Mouse (Mus musculus) stomach, postnatal 0 days (tissue): ENCODE data around the gene Kalrn. TPM values are rescaled to one million over a fixed set of nuclear protein-coding genes. Genes with fewer than 3 reads are reported as not detected.

Experiments
- ATAC-seq: fragments of 200-750 bp; cut with Nextera tagmentation; 2 replicates; pipeline ENCODE4 v1.8.0; 2017; ENCODE audit not compliant: low FRiP score, low TSS enrichment
- DNase-seq: peaks from one replicate; pipeline ENCODE4 v3.0.0-alpha.2; 2016; ENCODE audit warnings: low spot score
- H3K27ac ChIP-seq: fragments of 300-500 bp; sonication (generic); replicated peaks from 2 replicates; pipeline ENCODE4 v1.5.1; 2014; ENCODE audit warnings: mild to moderate bottlenecking, control low read depth
- H3K27me3 ChIP-seq: fragments of 300-500 bp; sonication (generic); 2 replicates; pipeline ENCODE4 v1.6.1; 2014; ENCODE audit warnings: low read length; ENCODE audit not compliant: control insufficient read depth, insufficient read depth
- H3K36me3 ChIP-seq: fragments of 300-500 bp; sonication (generic); 2 replicates; pipeline ENCODE4 v1.6.1; 2014; ENCODE audit warnings: low read length, mixed read lengths; ENCODE audit not compliant: control insufficient read depth, insufficient read depth
- H3K4me1 ChIP-seq: fragments of 300-500 bp; sonication (generic); replicated peaks from 2 replicates; pipeline ENCODE4 v1.6.1; 2014; ENCODE audit warnings: antibody characterized with exemption; ENCODE audit not compliant: control insufficient read depth, insufficient read depth
- H3K4me2 ChIP-seq: fragments of 300-500 bp; sonication (generic); replicated peaks from 2 replicates; pipeline ENCODE4 v1.6.1; 2014; ENCODE audit warnings: low read depth, mild to moderate bottlenecking, control low read depth, moderate library complexity
- H3K4me3 ChIP-seq: fragments of 300-500 bp; sonication (generic); 2 replicates; pipeline ENCODE4 v1.5.1; 2014; ENCODE audit warnings: low read depth, low read length, control low read depth
- H3K9ac ChIP-seq: fragments of 300-500 bp; sonication (generic); 2 replicates; pipeline ENCODE4 v1.6.1; 2014; ENCODE audit warnings: mild to moderate bottlenecking, low read length, control low read depth, mixed read lengths
- H3K9me3 ChIP-seq: fragments of 300-500 bp; sonication (generic); 2 replicates; pipeline ENCODE4 v1.6.1; 2016; ENCODE audit warnings: low read length; ENCODE audit not compliant: control insufficient read depth
- CTCF ChIP-seq: IDR thresholded peaks from 2 replicates; pipeline ENCODE4 v1.5.1; 2016; ENCODE audit warnings: antibody characterized with exemption, low read depth, mild to moderate bottlenecking, moderate library complexity
- EP300 ChIP-seq: optimal IDR thresholded peaks from 2 replicates; pipeline ENCODE3; 2016; ENCODE audit warnings: antibody characterized with exemption
- WGBS: fragments of 180-500 bp; shearing (Covaris S2); extraction: QIAGEN DNeasy Blood & Tissue Kit; methylation state at CpG from one replicate; pipeline ENCODE4 v1.1.7; 2014; 5-methylcytosine and 5-hydroxymethylcytosine counted together
- polyA plus RNA-seq: library from polyadenylated mRNA; unstranded; fragments of >200 nt; fragmentation: Nextera tagmentation; extraction: Ambion mirVana; gene quantifications from 2 replicates; pipeline ENCODE4 v1.2.1, GENCODE M21; 2015

The Kalrn gene
- polyA plus RNA-seq, 1 experiment from 2014 or later: 14.4 TPM

- WGBS: 67% methylated on average over 7 of the region's 7 CpGs
- Histone ChIP-seq H3K4me3 (no peak overlapping the region), H3K27me3 (no peaks in the 10 kb centered on the region), H3K36me3 (no peaks in the 10 kb centered on the region), H3K9me3 (no peaks in the 10 kb centered on the region), H3K27ac (no peak overlapping the region), H3K4me1 (peaks cover 7% of the 10 kb centered on the region), H3K4me2 (no peak overlapping the region), H3K9ac (no peak overlapping the region)
- no peak for DNase-seq
- no peak for TF ChIP-seq EP300
- no peak for TF ChIP-seq CTCF
- no peak for ATAC-seq
Observed at GRCm38 (mm10) chr16:33946021-33946420, 627.3 kb downstream of the Kalrn start.

- peaks cover 12% of the 10 kb centered on the region for H3K4me1 ChIP-seq
Observed at GRCm38 (mm10) chr16:33944772-33945171, 628.6 kb downstream of the Kalrn start.

GRCm38 (mm10) chr16:33944126-33944525, 629.2 kb downstream of the Kalrn start:
- WGBS: 74% methylated on average over 4 of the region's 4 CpGs
- H3K4me3 ChIP-seq: no peak overlapping the region
- no peak overlapping the region for H3K9ac ChIP-seq
- no peaks in the 10 kb centered on the region for H3K27me3 ChIP-seq
- no peak overlapping the region for H3K4me2 ChIP-seq
- no peaks in the 10 kb centered on the region for H3K9me3 ChIP-seq
- H3K4me1 ChIP-seq: peaks cover 12% of the 10 kb centered on the region
- no peak overlapping the region for H3K27ac ChIP-seq
- TF ChIP-seq CTCF: no peak
- no peak for TF ChIP-seq EP300
- DNase-seq (no peak), ATAC-seq (no peak)
- H3K36me3 ChIP-seq: no peaks in the 10 kb centered on the region

More at GRCm38 (mm10) chr16:33944772-33945171, 628.6 kb downstream of the Kalrn start:
- DNase-seq (no peak), ATAC-seq (no peak)
- Histone ChIP-seq H3K27ac (no peak overlapping the region), H3K27me3 (no peaks in the 10 kb centered on the region), H3K4me3 (no peak overlapping the region), H3K9me3 (no peaks in the 10 kb centered on the region), H3K4me2 (no peak overlapping the region), H3K9ac (no peak overlapping the region), H3K36me3 (no peaks in the 10 kb centered on the region)
- no peak for TF ChIP-seq CTCF
- WGBS: 37% methylated on average over 6 of the region's 6 CpGs

- 96% methylated on average over 6 of the region's 6 CpGs for WGBS
Observed at GRCm38 (mm10) chr16:33943388-33943787, 629.9 kb downstream of the Kalrn start.

GRCm38 (mm10) chr16:33942341-33942740, 631.0 kb downstream of the Kalrn start:
- Histone ChIP-seq H3K27ac (no peak overlapping the region), H3K9me3 (no peaks in the 10 kb centered on the region), H3K4me1 (peaks cover 14% of the 10 kb centered on the region), H3K4me3 (no peak overlapping the region), H3K27me3 (no peaks in the 10 kb centered on the region), H3K36me3 (no peaks in the 10 kb centered on the region), H3K4me2 (no peak overlapping the region), H3K9ac (no peak overlapping the region)
- ATAC-seq (no peak), DNase-seq (no peak)
- TF ChIP-seq EP300 (no peak), CTCF (no peak)
- WGBS: 56% methylated on average over 11 of the region's 11 CpGs

More at GRCm38 (mm10) chr16:33943388-33943787, 629.9 kb downstream of the Kalrn start:
- no peaks in the 10 kb centered on the region for H3K9me3 ChIP-seq
- H3K27ac ChIP-seq: no peak overlapping the region
- H3K4me1 ChIP-seq: peaks cover 12% of the 10 kb centered on the region
- no peaks in the 10 kb centered on the region for H3K27me3 ChIP-seq
- ATAC-seq: no peak
- no peak overlapping the region for H3K9ac ChIP-seq
- no peak overlapping the region for H3K4me3 ChIP-seq
- no peak overlapping the region for H3K4me2 ChIP-seq
- DNase-seq: no peak
- TF ChIP-seq CTCF (no peak), EP300 (no peak)
- H3K36me3 ChIP-seq: no peaks in the 10 kb centered on the region

- peaks cover 14% of the 10 kb centered on the region for H3K4me1 ChIP-seq
- no peaks in the 10 kb centered on the region for H3K27me3 ChIP-seq
- no peak overlapping the region for H3K4me3 ChIP-seq
- 0 out of 2 replicates have a peak overlapping the region, but pooled peaks have one; percentile 4 for H3K27ac ChIP-seq
- DNase-seq (peak; percentile 44), ATAC-seq (peak; percentile 22; the same call in 1 of the 2 replicates)
- no peak overlapping the region for H3K9ac ChIP-seq
- no peak for TF ChIP-seq EP300
- TF ChIP-seq CTCF: no peak
- no peak overlapping the region for H3K4me2 ChIP-seq
- 32% methylated on average over 11 of the region's 11 CpGs for WGBS
- no peaks in the 10 kb centered on the region for H3K9me3 ChIP-seq
- no peaks in the 10 kb centered on the region for H3K36me3 ChIP-seq
Observed at GRCm38 (mm10) chr16:33941271-33941781, 632.0 kb downstream of the Kalrn start.
